Mouse (Mus musculus): ENCODE measurements at regions not wholly inside any gene's neighbourhood (a gene's known extent, or its start where the extent isn't known, plus 50 kb on each side); places are given as distances from the start of the nearest gene placed in this dataset.

DNA sequence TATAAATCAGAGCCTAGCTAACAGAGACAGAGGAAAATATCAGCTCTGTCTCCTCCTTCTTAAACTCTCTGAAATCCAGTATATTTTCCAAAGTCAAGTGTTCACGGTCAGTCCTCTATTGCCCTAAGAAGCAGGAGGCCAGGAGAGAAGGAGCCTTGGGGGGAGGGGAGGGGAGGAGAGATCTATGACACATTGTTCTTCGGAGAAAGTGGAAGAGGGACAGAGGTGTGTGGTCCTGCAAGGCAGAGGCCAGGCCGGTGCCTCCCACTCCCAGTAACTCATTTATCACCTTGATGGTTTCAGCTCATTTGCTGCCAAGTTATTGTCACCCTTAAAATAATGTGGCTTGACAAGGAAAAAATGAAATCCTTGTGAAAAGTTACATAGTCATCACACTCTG, 646.7 kb downstream of the Rab28 start:
- no peak overlapping the region for H3K27ac ChIP-seq (ENCODE audit: low read length)
- no peaks in the 10 kb centered on the region for H3K27me3 ChIP-seq (replicated peaks; ENCODE audit: control insufficient read depth, insufficient read depth, low read length)
- no peak for ATAC-seq
- H3K4me3 ChIP-seq (ENCODE audit: low read length), result no peak overlapping the region
- H3K4me1 ChIP-seq (ENCODE audit: control insufficient read depth, insufficient read depth, low read length), result no peaks in the 10 kb centered on the region
- no peak overlapping the region for H3K4me2 ChIP-seq (ENCODE audit: low read depth, low read length)
- no peaks in the 10 kb centered on the region for H3K36me3 ChIP-seq (ENCODE audit: control insufficient read depth, insufficient read depth, low read length)
- WGBS, result 23% methylated on average over 3 of the region's 3 CpGs
- H3K9me3 ChIP-seq (ENCODE audit: control insufficient read depth, low read length), result no peaks in the 10 kb centered on the region
- no peak overlapping the region for H3K9ac ChIP-seq (ENCODE audit: low read depth, low read length)

DNA sequence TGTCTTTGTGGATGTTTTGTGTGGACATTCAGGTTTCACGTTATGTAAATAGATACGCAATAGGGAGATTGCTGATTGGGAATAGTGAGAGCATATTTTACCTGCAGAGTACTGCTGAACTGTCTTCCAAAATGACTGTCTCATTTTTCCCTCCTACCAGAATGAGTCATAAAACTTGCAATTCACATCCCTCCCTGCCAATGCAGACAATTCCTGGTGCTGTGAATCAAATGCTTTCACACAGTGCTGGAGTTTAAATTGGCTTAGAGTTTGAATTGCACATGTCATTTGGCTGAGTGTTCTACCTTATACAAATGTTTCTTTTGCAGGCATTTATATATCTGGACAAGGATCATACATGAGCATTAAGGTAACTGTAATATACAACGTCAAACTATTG, 649.9 kb downstream of the Rab28 start:
- WGBS, result 89% methylated on average over 3 of the region's 3 CpGs
- Histone ChIP-seq H3K36me3 (ENCODE audit: control insufficient read depth, insufficient read depth, low read length) (no peaks in the 10 kb centered on the region), H3K9ac (ENCODE audit: low read depth, low read length) (no peak overlapping the region), H3K4me2 (ENCODE audit: low read depth, low read length) (no peak overlapping the region), H3K27me3 (replicated peaks; ENCODE audit: control insufficient read depth, insufficient read depth, low read length) (no peaks in the 10 kb centered on the region), H3K27ac (ENCODE audit: low read length) (no peak overlapping the region), H3K4me3 (ENCODE audit: low read length) (no peak overlapping the region), H3K9me3 (ENCODE audit: control insufficient read depth, low read length) (no peaks in the 10 kb centered on the region), H3K4me1 (ENCODE audit: control insufficient read depth, insufficient read depth, low read length) (no peaks in the 10 kb centered on the region)
- no peak for ATAC-seq

DNA sequence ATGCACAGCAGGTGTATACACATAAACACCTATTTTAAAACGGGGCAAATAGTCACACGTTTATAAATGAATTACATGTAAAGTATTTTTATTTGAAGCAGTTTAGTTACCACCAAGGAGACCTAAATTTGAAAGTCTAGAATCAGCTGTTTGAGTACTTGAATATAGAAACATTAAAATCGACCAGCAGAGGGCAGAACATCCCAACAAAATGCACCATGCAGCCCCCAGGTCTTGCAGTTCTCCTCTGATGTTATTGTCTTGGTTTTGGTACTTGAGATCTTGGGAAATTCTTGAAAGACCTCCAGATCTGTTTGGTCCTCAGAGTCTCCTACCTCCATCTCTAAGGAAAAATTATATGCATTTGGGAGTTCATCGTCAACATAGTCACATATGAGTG, 656.0 kb downstream of the Rab28 start:
- H3K4me2 ChIP-seq (ENCODE audit: low read depth, low read length), result no peak overlapping the region
- ATAC-seq, result no peak
- H3K4me1 ChIP-seq (ENCODE audit: control insufficient read depth, insufficient read depth, low read length), result peaks cover 4% of the 10 kb centered on the region; the same call in 1 of the 2 replicates
- H3K9me3 ChIP-seq (ENCODE audit: control insufficient read depth, low read length), result no peaks in the 10 kb centered on the region
- H3K27me3 ChIP-seq (replicated peaks; ENCODE audit: control insufficient read depth, insufficient read depth, low read length), result no peaks in the 10 kb centered on the region
- no peak overlapping the region for H3K9ac ChIP-seq (ENCODE audit: low read depth, low read length)
- no peaks in the 10 kb centered on the region for H3K36me3 ChIP-seq (ENCODE audit: control insufficient read depth, insufficient read depth, low read length)
- no peak overlapping the region for H3K27ac ChIP-seq (ENCODE audit: low read length)
- WGBS, result 29% methylated on average over 4 of the region's 4 CpGs
- no peak overlapping the region for H3K4me3 ChIP-seq (ENCODE audit: low read length)

DNA sequence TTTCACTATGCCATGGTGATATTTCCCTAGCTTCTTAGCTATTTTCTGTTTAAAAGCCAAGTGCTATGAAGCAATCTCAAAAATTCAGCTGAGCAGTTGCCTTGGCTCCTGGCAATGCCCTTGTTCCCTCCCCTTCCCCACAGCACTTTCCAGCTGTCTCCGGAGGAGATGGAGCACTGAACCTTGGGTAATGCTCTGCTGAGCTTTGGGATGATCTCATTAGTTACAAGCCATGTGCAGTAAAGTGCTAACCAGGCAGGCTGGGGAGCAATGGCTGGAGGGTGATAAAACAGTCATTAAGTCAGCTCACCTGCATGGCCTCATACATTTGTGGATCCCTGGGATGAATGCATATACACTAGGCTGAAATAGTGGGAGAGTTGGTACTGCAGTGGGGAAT, 659.4 kb downstream of the Rab28 start:
- no peak overlapping the region for H3K4me2 ChIP-seq (ENCODE audit: low read depth, low read length)
- peak; percentile 74; the same call in 1 of the 2 replicates for ATAC-seq
- no peaks in the 10 kb centered on the region for H3K9me3 ChIP-seq (ENCODE audit: control insufficient read depth, low read length)
- H3K4me3 ChIP-seq (ENCODE audit: low read length), result no peak overlapping the region
- H3K36me3 ChIP-seq (ENCODE audit: control insufficient read depth, insufficient read depth, low read length), result no peaks in the 10 kb centered on the region
- WGBS, result 11% methylated on average over 1 of the region's 1 CpGs
- no peak overlapping the region for H3K9ac ChIP-seq (ENCODE audit: low read depth, low read length)
- no peak overlapping the region for H3K27ac ChIP-seq (ENCODE audit: low read length)
- H3K4me1 ChIP-seq (ENCODE audit: control insufficient read depth, insufficient read depth, low read length), result peaks cover 4% of the 10 kb centered on the region; the same call in 1 of the 2 replicates
- H3K27me3 ChIP-seq (replicated peaks; ENCODE audit: control insufficient read depth, insufficient read depth, low read length), result no peaks in the 10 kb centered on the region

DNA sequence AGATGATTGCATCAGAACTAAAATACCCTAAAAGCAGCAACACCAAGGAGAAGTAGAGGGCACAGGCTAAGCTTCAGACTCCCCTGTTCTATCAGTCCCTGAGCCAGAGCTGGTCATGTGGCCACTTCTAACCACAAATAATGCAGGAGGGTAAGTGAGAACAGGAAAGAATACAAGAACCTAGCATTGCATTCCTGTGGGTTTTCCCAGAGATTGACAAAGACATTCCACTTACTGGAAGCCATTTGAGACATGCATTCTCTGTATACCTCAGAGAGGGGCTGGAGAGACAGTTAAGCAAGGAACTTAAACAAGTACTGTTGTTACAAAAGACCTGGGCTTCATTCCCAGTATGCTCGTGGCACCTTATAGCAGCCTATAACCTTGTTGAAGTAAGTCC, 662.7 kb downstream of the Rab28 start:
- Histone ChIP-seq H3K4me3 (ENCODE audit: low read length) (no peak overlapping the region), H3K27me3 (replicated peaks; ENCODE audit: control insufficient read depth, insufficient read depth, low read length) (no peaks in the 10 kb centered on the region), H3K27ac (ENCODE audit: low read length) (no peak overlapping the region), H3K9ac (ENCODE audit: low read depth, low read length) (no peak overlapping the region), H3K36me3 (ENCODE audit: control insufficient read depth, insufficient read depth, low read length) (no peaks in the 10 kb centered on the region), H3K9me3 (ENCODE audit: control insufficient read depth, low read length) (no peaks in the 10 kb centered on the region), H3K4me2 (ENCODE audit: low read depth, low read length) (no peak overlapping the region), H3K4me1 (ENCODE audit: control insufficient read depth, insufficient read depth, low read length) (peaks cover 4% of the 10 kb centered on the region; the same call in 1 of the 2 replicates)
- ATAC-seq, result no peak
- WGBS, result 60% methylated on average over 1 of the region's 1 CpGs

DNA sequence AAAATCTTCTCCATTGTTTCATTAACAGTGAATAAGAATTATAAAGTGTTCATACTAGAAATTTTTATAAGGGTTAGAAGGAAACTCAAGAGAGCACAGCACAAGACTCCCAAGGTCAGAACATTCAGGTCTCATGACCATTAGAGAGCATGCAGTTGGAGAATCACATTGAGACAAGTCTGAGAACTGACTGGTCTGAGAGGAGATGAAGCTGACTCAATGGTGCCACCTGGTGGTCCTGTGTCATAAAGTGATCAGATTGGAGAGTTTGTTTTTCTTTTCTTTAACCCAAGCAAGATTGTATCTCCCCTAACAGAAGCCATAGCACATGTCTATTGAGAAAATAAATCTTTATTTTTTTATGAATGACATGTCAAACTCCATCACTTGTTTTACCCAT, 663.5 kb downstream of the Rab28 start:
- Histone ChIP-seq H3K4me1 (ENCODE audit: control insufficient read depth, insufficient read depth, low read length) (peaks cover 4% of the 10 kb centered on the region; the same call in 1 of the 2 replicates), H3K27me3 (replicated peaks; ENCODE audit: control insufficient read depth, insufficient read depth, low read length) (no peaks in the 10 kb centered on the region)

DNA sequence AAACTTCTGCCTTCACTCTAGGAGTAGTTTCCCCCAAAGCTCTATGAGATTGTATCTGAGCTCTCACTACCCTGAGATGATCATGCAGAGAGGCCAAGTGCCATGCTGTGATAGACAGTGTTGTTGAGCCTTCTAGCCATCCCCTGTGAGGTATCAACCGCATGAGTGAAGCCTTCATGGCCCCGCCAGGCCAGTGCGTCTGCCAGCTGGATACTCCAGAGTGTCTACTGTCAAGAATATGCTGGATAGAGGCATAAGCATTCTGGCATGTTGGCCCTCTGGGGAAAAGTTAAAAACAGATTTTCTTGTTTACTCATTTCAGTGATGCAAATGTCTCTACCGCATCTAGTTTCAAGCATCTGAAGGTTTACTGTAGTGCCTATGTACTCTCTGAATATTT, 669.2 kb downstream of the Rab28 start:
- H3K4me3 ChIP-seq (ENCODE audit: low read length), result no peak overlapping the region
- H3K36me3 ChIP-seq (ENCODE audit: control insufficient read depth, insufficient read depth, low read length), result no peaks in the 10 kb centered on the region
- no peaks in the 10 kb centered on the region for H3K4me1 ChIP-seq (ENCODE audit: control insufficient read depth, insufficient read depth, low read length)
- H3K4me2 ChIP-seq (ENCODE audit: low read depth, low read length), result no peak overlapping the region
- 89% methylated on average over 4 of the region's 4 CpGs for WGBS
- no peak overlapping the region for H3K9ac ChIP-seq (ENCODE audit: low read depth, low read length)
- H3K27ac ChIP-seq (ENCODE audit: low read length), result no peak overlapping the region
- H3K27me3 ChIP-seq (replicated peaks; ENCODE audit: control insufficient read depth, insufficient read depth, low read length), result no peaks in the 10 kb centered on the region
- ATAC-seq, result no peak
- H3K9me3 ChIP-seq (ENCODE audit: control insufficient read depth, low read length), result no peaks in the 10 kb centered on the region

More for the DNA sequence above, 663.5 kb downstream of the Rab28 start:
- 0 out of 2 replicates have a peak, but pooled peaks have one; percentile 50 for ATAC-seq
- Histone ChIP-seq H3K4me3 (ENCODE audit: low read length) (no peak overlapping the region), H3K9me3 (ENCODE audit: control insufficient read depth, low read length) (no peaks in the 10 kb centered on the region), H3K27ac (ENCODE audit: low read length) (no peak overlapping the region), H3K9ac (ENCODE audit: low read depth, low read length) (no peak overlapping the region), H3K4me2 (ENCODE audit: low read depth, low read length) (no peak overlapping the region), H3K36me3 (ENCODE audit: control insufficient read depth, insufficient read depth, low read length) (no peaks in the 10 kb centered on the region)

DNA sequence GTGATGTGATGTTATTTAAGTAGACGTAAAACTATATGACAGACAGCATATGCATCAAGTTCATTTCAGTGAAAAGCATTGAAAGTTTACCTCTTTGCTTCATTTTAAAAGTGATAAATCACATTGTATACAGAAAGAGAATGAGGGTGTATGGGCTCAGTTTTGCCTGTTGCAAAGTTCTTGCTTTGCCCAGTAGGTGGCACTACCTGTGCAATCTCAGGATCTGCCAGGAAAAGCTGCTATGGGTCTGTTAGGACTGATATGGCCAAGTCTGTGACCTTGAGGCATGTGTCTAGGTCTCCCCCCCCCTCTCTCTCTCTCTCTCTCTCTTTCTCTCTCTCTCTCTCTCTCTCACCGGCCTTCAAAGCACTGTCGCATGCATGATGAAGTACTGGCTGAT, 701.3 kb downstream of the Rab28 start:
- H3K4me1 ChIP-seq (ENCODE audit: control insufficient read depth, insufficient read depth, low read length), result no peaks in the 10 kb centered on the region
- no peaks in the 10 kb centered on the region for H3K27me3 ChIP-seq (replicated peaks; ENCODE audit: control insufficient read depth, insufficient read depth, low read length)
- no peak overlapping the region for H3K27ac ChIP-seq (ENCODE audit: low read length)
- H3K4me2 ChIP-seq (ENCODE audit: low read depth, low read length), result no peak overlapping the region
- 60% methylated on average over 3 of the region's 3 CpGs for WGBS
- no peak overlapping the region for H3K9ac ChIP-seq (ENCODE audit: low read depth, low read length)
- no peaks in the 10 kb centered on the region for H3K36me3 ChIP-seq (ENCODE audit: control insufficient read depth, insufficient read depth, low read length)
- no peak overlapping the region for H3K4me3 ChIP-seq (ENCODE audit: low read length)
- H3K9me3 ChIP-seq (ENCODE audit: control insufficient read depth, low read length), result no peaks in the 10 kb centered on the region
- ATAC-seq, result no peak

DNA sequence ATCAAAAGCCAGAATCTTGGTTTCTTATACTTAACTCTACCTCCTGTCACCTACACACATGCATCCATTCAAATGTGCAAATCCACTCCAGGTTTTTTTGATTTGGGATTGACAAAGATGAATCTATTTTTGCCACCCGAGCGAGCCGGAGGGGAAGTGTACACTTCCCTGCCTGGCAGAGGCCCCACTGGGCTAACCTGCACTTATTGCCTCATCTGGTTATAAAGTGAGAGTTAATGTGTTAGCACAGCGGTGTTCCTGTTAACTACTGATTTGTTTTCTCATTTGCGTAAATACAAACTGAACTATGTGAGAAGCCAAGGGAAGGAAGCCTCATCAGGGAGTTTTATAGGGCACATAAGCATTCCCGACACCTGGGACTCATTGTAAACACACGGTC, 721.4 kb downstream of the Rab28 start:
- H3K36me3 ChIP-seq (ENCODE audit: control insufficient read depth, insufficient read depth, low read length), result no peaks in the 10 kb centered on the region
- no peak overlapping the region for H3K9ac ChIP-seq (ENCODE audit: low read depth, low read length)
- H3K4me3 ChIP-seq (ENCODE audit: low read length), result no peak overlapping the region
- no peak overlapping the region for H3K4me2 ChIP-seq (ENCODE audit: low read depth, low read length)
- no peaks in the 10 kb centered on the region for H3K4me1 ChIP-seq (ENCODE audit: control insufficient read depth, insufficient read depth, low read length)
- no peaks in the 10 kb centered on the region for H3K27me3 ChIP-seq (replicated peaks; ENCODE audit: control insufficient read depth, insufficient read depth, low read length)
- H3K9me3 ChIP-seq (ENCODE audit: control insufficient read depth, low read length), result no peaks in the 10 kb centered on the region
- WGBS, result 56% methylated on average over 7 of the region's 7 CpGs
- no peak for ATAC-seq
- H3K27ac ChIP-seq (ENCODE audit: low read length), result no peak overlapping the region

DNA sequence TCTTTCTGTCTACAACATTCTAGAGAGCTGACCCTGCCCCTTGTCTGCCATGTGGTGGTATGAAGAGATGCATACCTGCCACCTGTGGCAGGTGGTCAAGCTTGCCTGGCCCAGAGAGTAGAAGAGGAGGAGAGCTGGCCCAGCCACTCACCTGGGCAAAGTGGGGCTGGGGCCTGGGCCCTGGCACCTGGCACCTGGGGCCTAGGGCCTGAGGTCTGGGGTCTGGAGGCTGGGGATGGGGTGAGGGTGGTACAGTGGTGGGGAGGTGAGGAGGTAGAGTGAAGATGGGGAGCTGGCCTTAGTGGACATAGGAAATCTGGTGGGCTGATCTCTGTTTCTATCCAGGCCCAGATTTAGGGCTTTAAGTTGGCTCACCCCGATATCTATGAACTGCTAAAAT, 733.1 kb downstream of the Rab28 start:
- Histone ChIP-seq H3K9ac (ENCODE audit: low read depth, low read length) (no peak overlapping the region), H3K36me3 (ENCODE audit: control insufficient read depth, insufficient read depth, low read length) (no peaks in the 10 kb centered on the region), H3K4me2 (ENCODE audit: low read depth, low read length) (no peak overlapping the region), H3K27me3 (replicated peaks; ENCODE audit: control insufficient read depth, insufficient read depth, low read length) (no peaks in the 10 kb centered on the region), H3K9me3 (ENCODE audit: control insufficient read depth, low read length) (no peaks in the 10 kb centered on the region), H3K4me3 (ENCODE audit: low read length) (no peak overlapping the region), H3K4me1 (ENCODE audit: control insufficient read depth, insufficient read depth, low read length) (no peaks in the 10 kb centered on the region), H3K27ac (ENCODE audit: low read length) (no peak overlapping the region)
- ATAC-seq, result no peak
- 88% methylated on average over 1 of the region's 1 CpGs for WGBS

Data from intestine, embryonic 16.5 days (tissue).